Mouse (Mus musculus) MEL (cell line): ENCODE results near the gene Trp53i13.

Source experiments
- BHLHE40 ChIP-seq: IDR thresholded peaks from 2 replicates; pipeline ENCODE4 v1.6.1; 2012; ENCODE audit warnings: low read depth, mild to moderate bottlenecking, inconsistent platforms, low read length, improper control_type of control experiment, borderline replicate concordance
- CHD2 ChIP-seq: IDR thresholded peaks from 2 replicates; pipeline ENCODE4 v1.6.1; 2011; ENCODE audit warnings: low read length, improper control_type of control experiment
- CTCF ChIP-seq, 3 experiments: IDR thresholded peaks in 2 of 3; conservative IDR thresholded peaks in 1 of 3; 2 replicates each; pipeline ENCODE4 v1.5.1; 2011 to 2012; ENCODE audit warnings: low read length in 3 of 3, low read depth in 2 of 3, mild to moderate bottlenecking in 2 of 3, improper control_type of control experiment in 1 of 3, inconsistent platforms in 1 of 3, mixed read lengths in 1 of 3, moderate library complexity in 1 of 3; ENCODE audit not compliant: control insufficient read depth in 1 of 3, insufficient read depth in 1 of 3, poor library complexity in 1 of 3, severe bottlenecking in 1 of 3
- EP300 ChIP-seq, 2 experiments: IDR thresholded peaks; 2 replicates each; pipeline ENCODE4 v1.6.1; 2011; ENCODE audit warnings: improper control_type of control experiment in 2 of 2, low read length in 2 of 2, low read depth in 1 of 2, mild to moderate bottlenecking in 1 of 2
- ZKSCAN1 ChIP-seq: IDR thresholded peaks from 2 replicates; pipeline ENCODE4 v1.6.1; 2012; ENCODE audit warnings: low read depth, mild to moderate bottlenecking, inconsistent platforms, low read length, improper control_type of control experiment, moderate library complexity
- ZMIZ1 ChIP-seq: IDR thresholded peaks from 2 replicates; pipeline ENCODE4 v1.6.1; 2012; ENCODE audit warnings: low read depth, mild to moderate bottlenecking, inconsistent platforms, low read length, improper control_type of control experiment, moderate library complexity

DNA sequence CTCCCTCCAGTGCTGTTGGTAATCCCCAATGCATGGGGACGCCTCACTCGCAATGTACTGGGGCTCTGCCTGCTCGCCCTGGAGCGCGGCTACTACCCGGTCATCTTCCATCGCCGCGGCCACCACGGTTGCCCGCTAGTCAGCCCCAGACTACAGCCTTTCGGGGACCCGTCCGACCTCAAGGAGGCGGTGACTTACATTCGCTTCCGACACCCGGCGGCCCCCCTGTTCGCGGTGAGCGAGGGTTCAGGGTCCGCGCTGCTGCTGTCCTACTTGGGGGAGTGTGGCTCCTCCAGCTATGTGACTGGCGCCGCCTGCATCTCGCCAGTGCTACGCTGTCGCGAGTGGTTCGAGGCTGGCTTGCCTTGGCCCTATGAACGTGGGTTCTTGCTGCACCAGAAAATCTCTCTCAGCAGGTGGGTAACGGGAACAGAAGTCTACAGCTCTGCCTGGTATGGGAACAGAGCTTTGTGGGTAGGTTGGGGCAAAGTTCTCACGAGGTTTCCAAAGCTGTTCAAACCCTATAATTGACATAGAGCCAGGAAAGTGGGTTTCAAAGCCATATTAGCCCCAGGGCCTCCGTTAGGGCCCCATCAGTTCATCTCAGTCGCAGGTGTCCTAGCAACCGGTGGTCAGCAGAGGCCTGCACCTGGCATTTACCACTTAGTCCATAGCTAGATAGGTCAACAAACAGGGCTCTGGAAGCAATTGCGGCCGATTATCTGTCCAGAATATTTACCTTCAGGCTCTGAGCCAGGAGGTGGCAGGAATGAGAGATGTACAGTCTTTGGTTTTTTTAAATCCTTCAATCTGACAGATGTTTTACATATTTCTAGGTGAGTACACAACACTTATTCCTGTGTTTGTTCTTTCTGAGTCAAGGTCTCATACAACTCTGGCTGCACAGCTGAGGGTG is at the start of gene Trp53i13:
- TF ChIP-seq CTCF (IDR thresholded peaks at IDR 0.05 in 2 of 3, conservative IDR thresholded peaks at IDR 0.05 in 1 of 3; ENCODE audit: control insufficient read depth in 1 of 3, insufficient read depth in 1 of 3, low read depth in 2 of 3, low read length in 3 of 3, poor library complexity in 1 of 3, severe bottlenecking in 1 of 3), result no peak
- TF ChIP-seq CHD2, result no peak
- no peak for TF ChIP-seq BHLHE40
- no peak for TF ChIP-seq ZMIZ1
- no peak for TF ChIP-seq EP300 (IDR thresholded peaks at IDR 0.05; ENCODE audit: low read depth in 1 of 2, low read length in 2 of 2)
- no peak for TF ChIP-seq ZKSCAN1
